ENCODE assay signal across 16 mouse cellular contexts in genomic region chr5:100110581-100110980, GRCm38 (mm10). TPM values are rescaled to one million over a fixed set of nuclear protein-coding genes. Genes with fewer than 3 reads are reported as not detected.
"Had no signal": no experiment of that assay in that cellular context is flagged by ENCODE, and none has a peak within 500 bp of the region (broad histone marks: within the 10 kb centered on the region; RNA-seq: fewer than 3 reads in every experiment).

No protein-coding gene starts in this region.

- H3K27me3 ChIP-seq: lung, embryonic 15.5 days; midbrain, embryonic 13.5 days; midbrain, embryonic 15.5 days; neural tube, embryonic 12.5 days; stomach, embryonic 15.5 days had no signal

- H3K36me3 ChIP-seq: lung, embryonic 15.5 days; midbrain, embryonic 13.5 days; midbrain, embryonic 15.5 days; neural tube, embryonic 12.5 days; stomach, embryonic 15.5 days had no signal

- H3K9ac ChIP-seq: lung, embryonic 15.5 days; midbrain, embryonic 13.5 days; midbrain, embryonic 15.5 days; neural tube, embryonic 12.5 days; stomach, embryonic 15.5 days had no signal

- H3K9me3 ChIP-seq: lung, embryonic 15.5 days; megakaryocyte, embryonic 14.5 days; midbrain, embryonic 13.5 days; midbrain, embryonic 15.5 days; neural tube, embryonic 12.5 days; stomach, embryonic 15.5 days had no signal

- H3K27ac ChIP-seq: lung, embryonic 15.5 days; macrophage; midbrain, embryonic 13.5 days; midbrain, embryonic 15.5 days; neural tube, embryonic 12.5 days; stomach, embryonic 15.5 days; stomach, postnatal 0 days had no signal

- ATAC-seq: midbrain, embryonic 13.5 days; midbrain, embryonic 15.5 days had no signal

- H3K4me3 ChIP-seq: lung, embryonic 15.5 days; megakaryocyte, embryonic 14.5 days; midbrain, embryonic 13.5 days; midbrain, embryonic 15.5 days; neural tube, embryonic 12.5 days; stomach, embryonic 15.5 days had no signal

- H3K4me1 ChIP-seq: stomach, embryonic 15.5 days had no signal

- H3K4me2 ChIP-seq: lung, embryonic 15.5 days; midbrain, embryonic 13.5 days; midbrain, embryonic 15.5 days; neural tube, embryonic 12.5 days; stomach, embryonic 15.5 days had no signal

- DNase-seq: lung, adult 2 months; right cerebral cortex, postnatal 14 days; thymus, adult 2 months; thymus, postnatal 25 days; thymus, postnatal 4 days had no signal

RNA-seq across cellular contexts. Expression of gene Tmem150c, which starts 49.0 kb away (rescaled TPM):
- total RNA-seq: megakaryocyte progenitor cell, adult 5-6 weeks; monocyte, adult 5-6 weeks; neutrophil, adult 5-6 weeks had no signal
